Mouse (Mus musculus) kidney, adult 2 months (tissue): ENCODE data around the gene Tbc1d4.

Experiments used
- CTCF ChIP-seq: fragments of 200-500 bp; conservative IDR thresholded peaks from 2 replicates; pipeline ENCODE4 v1.5.1; 2011; ENCODE audit warnings: low read depth, mild to moderate bottlenecking, control low read depth, low read length, moderate library complexity, mixed read lengths; ENCODE audit not compliant: insufficient read depth, insufficient read length
- POLR2A ChIP-seq: fragments of 200-500 bp; IDR thresholded peaks from one replicate; pipeline ENCODE4 v1.6.1; 2011; ENCODE audit warnings: low read depth, low read length, control low read depth

GRCm38 (mm10) chr14:101586096-101586495 lies 22.9 kb downstream of the Tbc1d4 start:
- TF ChIP-seq CTCF: no peak
- TF ChIP-seq POLR2A: no peak
